Mouse (Mus musculus): ENCODE results near the gene Rasl10b.

- TF ChIP-seq POLR2A (IDR thresholded peaks at IDR 0.05; ENCODE audit: control insufficient read depth, extremely low read depth, insufficient read depth, low read length, poor library complexity), result no peak
- TF ChIP-seq CTCF (IDR thresholded peaks at IDR 0.05; ENCODE audit: borderline replicate concordance, control insufficient read depth, extremely low read depth, insufficient read depth, low read length, poor library complexity), result no peak
Observed at GRCm38 (mm10) chr11:83421305-83421704, 12.4 kb downstream of the Rasl10b start.
